Mouse (Mus musculus) mesoderm, embryonic 11.5 days (tissue): Measurements from ENCODE around the gene Actr5.

ENCODE experiments used
- DNase-seq: peaks from one replicate; pipeline ENCODE4 v3.0.0-alpha.2; 2012; ENCODE audit warnings: low read depth, low spot score

The Actr5 gene

DNA sequence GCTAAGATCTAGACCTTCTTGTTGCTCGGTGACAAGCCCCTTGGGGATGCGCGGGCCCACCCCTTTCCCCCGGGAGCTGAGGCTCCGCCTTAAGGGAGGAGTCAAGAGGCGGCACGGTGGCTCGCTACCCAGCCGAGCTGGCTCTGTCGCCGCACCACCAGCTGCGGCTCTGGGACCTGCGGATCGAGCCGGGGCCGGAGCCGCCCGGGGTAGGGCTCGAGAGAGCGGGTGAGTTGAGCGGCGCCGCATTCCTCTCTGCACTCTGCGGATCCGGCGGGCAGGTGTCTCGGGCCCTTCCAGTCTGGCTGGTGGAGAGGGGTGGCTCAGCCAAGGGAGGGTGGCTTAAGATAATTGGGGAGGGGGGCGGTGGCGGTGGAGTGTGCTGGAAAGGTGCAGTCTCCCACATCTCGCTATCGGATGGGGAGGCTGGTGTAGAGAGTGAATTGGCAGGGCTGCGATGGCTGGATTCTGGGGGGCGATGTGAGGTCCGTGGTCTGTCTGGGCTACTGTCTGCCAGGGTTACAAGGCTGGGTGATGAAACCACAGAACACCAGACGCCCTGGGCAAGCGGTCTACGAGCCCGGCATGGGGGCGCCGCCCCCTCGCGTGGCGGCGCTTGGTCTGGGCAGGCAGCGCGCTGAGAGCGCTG, 42.5 kb downstream of the Actr5 start:
- DNase-seq, result peak; percentile 70

DNA sequence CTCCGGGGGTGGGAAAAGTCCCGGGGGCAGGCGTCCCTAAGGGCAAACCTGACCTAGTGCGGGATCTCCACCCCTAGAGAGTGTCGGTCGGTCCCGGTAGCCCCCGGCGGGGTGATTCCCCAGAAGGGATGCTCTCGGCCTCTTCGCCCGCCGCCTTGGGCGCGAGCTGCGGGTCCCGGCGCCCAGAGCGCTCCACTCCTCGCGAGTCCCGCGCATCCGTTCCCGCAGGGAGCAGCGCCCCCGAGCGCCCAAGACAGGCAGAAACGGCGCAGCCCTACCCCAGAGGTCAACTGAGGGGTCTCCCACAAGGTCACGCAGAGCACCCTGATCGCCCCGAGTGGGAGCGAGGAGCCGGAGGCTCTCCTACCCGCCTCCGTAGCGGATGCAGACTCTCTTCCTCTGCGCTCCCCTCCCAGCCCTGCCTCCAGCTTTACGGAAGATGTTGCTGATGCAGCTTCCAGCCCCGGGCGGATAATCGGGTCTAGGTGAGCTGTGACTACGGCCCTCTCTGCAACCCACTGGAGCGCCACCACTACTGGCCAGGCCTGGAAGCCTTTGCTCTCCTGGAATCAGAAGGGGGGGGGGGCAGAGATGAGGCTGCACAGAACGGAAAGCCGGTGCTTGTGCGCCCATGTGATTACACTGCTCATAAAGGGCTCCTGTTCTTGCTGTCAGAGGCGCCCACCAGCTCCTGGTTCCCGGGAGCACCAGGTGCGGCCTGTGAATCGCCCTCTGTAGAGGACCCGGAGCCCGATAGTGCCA, 43.2 kb downstream of the Actr5 start:
- DNase-seq, result peak; percentile 47

DNA sequence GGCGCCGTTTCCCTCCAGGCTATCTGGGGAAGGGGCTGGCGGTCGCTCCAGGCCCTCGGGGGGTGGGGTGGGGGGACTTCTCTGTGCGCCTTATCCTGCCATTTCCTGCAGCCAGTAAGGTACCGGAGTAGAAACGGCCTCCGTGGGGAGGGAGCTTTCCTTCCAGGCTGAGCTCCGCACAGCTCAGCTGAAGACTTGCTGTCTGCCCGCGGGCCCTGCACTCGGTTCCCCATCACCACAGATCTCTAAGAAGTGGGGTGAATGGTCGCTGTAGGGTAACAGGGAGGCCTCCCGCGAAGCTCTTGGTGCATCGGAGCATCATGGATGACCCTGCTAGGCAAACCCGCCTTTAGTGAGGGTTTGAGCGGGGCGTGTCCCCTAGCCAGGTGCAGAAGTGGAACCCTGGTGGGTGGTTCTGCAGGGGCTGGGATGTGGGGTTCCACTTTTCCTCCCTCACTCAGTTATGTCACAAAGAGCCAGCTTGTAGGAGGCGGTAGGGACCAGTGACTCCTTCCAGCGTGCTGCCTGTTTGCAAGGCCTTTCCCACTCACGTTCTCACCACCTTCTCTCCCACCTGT, 43.8 kb downstream of the Actr5 start:
- DNase-seq, result no peak

DNA sequence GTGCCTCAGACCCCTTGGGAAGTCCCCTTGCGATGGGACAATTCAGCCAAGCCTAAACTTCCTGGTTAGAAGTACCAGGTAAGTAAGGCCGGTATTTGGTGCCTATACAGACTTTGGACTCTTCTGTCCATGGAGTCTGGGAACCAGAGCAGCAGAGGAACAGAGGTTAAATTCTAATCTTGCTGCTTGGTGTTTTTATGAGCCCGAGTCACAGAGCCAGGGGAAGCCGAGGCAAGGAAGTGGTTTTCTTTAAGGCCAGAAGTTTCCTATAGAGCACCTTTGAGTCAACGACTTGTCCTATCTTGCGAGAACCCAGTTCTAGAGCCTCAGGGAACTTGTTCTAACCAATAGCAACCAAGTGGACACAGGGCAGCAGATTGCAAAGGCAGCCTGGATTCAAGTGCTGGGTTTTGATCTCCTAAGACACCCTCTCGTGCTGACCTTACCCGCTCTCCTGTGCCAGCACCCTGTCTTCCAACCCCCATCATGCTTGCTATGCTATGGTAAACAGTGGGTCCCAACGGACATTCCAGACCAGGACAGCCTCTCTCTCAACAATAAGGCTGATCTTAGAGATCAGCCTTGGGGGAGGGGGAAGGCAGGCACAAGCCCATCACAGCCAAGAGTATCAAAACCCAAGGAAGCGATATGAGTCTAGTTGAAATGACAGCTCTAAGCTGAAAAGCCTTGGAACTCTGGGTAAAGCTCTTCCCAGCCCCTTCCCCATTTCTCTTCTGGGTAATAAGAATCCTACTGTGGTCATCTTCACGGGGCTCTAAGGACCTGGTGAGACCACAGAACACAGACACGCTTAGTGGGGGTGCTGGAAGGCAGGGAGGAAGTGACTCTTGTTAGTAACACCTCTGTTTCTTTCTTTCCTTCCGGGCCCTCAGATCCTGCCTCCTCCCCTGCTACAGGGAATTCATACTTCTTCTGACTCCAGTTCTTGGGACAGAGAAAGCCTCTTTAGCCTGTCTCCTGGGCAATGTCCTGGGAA, 44.8 kb downstream of the Actr5 start:
- DNase-seq, result no peak

DNA sequence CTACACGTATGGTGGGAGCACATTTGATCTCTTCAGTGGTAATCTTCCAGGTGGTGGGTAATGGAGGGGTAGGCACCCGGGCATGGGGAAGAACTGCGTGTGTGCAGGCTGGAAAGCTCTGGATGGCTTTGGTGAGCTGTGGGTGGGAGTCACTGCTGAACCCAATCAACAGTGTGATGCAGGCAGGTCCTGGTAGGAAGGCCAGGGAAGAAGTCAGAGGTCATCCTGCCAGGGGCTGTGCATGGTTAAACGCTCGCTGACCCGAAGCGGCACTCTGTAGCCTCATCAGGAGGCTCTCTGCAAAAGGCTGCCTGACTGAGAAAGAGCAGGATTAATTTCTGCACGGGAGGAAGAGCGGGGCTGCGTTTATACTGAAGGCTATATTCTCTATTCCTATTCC, 45.9 kb downstream of the Actr5 start:
- DNase-seq, result no peak

DNA sequence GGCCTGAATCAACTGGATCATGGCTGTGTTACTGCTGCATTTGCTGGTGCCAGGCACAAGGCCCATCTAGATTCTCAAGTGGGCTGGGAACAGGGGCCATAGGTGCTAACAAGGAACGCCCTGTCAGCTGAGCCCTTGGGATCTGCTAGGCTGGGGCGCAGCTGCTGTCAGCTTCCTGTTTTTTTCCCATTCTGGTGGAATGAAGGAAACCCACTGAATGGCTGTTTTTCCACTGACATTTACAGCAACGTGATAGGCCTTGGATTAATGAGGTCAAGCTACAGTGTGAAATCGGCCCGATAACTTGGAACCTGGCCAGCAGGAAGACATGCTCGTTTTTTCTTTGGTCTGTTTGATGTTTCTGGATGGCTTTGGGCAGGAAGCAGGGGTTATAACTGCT, 48.1 kb downstream of the Actr5 start:
- DNase-seq, result peak; percentile 67

DNA sequence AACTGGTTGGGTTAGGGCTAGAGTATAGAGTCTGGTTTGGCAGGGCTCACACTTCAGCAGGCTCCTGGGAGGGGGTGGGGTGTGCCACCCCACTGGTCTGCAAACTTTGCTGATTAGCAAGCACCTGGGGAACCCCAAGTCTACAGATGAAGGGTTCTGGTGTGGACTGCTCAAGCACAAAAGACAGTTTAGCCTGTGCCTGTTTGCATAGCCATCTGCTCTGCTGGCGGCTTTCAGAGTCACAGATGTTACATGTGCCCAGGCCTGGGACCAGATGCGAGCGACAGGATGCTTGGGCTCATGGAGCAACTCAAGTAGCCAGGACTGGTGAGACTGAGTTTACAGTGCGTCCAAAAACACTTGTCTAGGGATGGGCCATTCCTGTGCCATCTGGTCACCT, 48.8 kb downstream of the Actr5 start:
- no peak for DNase-seq

DNA sequence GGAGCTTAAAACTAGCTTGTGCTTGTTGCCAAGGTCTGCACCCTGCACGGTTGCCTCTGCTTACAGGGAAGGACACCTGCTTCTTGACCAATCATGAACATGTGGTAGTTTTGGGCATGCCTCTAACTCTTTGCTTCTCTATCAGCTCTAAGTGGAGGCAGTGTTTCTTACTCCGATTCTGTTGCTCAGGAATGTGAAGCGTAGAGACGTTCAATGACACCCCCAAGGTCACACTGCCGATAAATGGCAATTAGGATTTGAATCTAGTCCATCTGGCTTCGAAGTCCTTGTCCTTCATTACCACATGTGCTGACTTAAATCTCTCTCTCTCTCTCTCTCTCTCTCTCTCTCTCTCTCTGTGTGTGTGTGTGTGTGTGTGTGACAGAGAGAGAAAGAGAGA, 49.4 kb downstream of the Actr5 start:
- DNase-seq, result no peak

DNA sequence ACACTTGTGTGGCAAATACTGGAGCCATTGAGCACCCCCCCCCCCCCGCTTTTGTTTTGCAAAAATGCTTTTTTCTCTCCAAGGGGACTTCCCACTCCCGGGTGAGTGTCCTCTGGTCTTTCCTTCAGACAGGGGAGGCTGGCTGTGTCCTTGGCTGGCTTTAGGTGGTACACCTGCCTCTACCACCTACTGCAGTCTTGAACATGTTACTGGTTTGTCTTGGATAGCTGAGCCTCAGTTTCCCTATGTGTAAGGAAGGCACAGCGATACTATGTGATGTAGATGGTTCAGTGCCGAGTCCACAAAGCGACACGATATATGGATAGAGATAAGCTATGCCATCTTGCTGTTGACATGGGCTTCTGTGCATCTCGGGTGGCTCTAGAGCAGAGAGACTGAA, 50.1 kb downstream of the Actr5 start:
- DNase-seq, result no peak

DNA sequence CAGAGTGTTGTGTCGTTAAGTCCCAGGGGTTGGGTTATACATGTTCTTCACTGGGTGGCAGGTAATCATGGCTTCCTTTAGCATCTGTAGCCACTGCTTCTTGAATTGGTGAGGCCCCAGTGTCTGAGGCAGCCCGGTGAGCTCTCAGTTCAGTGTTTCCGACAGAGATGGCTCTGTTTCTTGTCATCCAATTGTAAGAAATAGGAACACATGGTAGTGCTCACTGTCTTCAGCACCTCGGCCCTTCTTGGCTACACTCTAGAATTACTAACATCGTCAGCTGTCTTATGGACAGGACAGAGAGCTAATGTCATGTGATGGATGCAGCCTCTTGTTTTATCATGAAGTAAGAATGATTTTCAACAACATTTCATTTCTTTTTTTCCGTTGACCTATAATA, 50.5 kb downstream of the Actr5 start:
- no peak for DNase-seq

DNA sequence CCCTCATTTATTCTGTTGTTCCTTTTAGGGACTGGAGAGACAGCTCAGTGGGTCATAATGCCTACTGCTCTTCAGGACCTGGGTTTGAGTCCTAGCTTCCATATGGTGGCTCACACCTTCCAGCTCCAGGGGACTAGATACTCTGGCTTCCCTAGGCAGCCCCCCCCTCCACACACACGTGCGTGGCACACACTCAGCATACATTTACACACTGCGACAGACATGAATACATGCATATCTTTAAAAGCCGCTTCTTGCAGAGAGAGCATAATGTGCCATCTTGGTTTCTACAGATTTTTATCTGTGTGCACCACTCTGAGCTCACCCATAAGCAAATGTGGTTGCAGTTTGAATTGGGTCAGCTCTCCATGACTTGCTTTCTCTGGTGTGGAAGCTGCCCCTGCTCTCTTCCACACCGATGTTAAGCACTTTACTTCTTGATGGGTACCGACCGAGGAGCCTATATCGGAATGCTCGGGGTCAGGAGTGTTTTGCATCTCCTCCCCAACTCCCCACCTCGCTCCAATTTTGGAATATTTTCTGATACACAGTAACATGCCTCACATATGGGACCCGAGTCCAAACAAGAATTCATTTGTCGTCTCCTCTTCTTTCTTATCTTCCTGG, 51.3 kb downstream of the Actr5 start:
- no peak for DNase-seq

DNA sequence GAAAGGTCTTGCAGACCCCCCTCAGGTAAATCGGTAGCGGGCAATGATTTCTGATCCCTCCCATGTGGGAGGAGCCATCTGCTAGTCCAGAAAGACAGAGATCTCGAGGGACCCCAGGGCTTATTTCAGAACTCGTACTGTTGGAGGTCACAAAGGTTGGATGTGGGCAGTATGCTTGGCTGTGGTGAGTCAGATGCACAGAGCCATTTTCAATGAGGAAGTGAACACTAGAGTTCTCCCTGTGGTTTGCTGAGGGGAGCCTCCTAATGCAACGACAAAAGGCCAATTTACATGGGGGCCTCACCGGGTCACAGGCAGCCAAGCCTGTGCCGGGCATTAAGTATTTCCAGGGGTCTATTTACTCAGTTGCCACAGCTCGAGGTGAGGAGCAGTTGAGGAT, 53.3 kb downstream of the Actr5 start:
- no peak for DNase-seq

DNA sequence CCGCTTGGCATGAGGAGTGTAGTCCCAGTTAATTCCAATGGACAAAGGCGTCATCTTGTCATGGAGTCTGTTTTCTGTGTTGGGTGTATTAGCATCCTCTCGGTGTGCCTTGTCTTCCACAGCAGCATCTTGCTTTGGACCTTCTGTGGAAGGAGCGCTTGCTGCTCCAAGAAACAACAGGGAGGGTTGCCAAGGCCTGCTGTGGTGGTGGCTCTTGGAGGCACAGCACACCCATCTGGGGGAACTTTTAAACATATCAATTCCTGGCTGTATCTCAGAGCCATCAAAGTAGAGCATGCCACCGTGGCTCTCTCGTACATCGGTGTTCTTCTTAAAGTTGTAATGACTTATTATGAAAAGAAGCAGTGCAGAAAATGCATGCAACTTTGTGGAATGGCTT, 54.4 kb downstream of the Actr5 start:
- no peak for DNase-seq

DNA sequence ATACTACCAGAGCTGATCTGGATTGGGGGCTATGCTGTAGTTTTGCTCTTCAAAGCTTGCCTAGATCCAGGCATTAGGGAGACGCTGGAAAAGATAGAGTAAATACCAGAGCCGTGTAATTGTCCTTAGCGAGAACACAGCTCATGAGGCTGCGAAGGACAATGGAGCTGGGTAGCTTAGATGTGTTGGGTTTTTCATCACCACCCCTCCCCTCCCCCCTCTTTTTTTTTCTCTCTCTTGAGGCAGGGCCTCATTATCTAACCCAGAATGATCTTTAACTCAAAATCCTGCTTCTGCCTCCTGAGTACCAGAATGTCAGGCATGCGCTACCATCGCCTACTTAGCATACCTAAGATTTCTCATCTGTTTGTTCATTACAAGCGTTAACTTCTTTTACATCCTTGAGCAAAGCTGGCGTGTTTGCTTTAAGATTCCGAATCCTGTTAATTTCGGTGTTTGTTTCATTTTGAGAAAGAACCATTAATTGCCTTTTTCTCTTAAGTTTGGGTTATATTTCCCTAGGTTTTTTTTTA, 55.7 kb downstream of the Actr5 start:
- DNase-seq, result no peak

DNA sequence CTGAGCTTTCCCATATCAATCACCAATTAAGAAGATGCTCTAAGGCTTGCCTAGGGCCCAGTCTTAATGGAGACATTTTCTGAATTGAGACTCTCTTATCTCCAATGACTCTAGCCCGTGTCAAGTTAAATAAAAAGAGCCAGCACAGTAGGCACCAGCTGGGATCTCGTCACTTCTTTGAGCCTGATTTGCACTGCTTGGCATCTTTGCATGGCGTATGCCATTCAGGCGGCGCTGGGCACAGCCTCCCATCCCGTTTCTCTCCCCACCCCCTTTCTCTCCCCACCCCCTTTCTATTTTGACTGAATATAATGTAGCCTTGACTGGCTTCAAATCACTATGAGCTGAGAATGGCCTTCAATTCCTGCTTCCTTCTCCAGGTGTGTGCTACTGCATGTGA, 57.0 kb downstream of the Actr5 start:
- DNase-seq, result no peak

DNA sequence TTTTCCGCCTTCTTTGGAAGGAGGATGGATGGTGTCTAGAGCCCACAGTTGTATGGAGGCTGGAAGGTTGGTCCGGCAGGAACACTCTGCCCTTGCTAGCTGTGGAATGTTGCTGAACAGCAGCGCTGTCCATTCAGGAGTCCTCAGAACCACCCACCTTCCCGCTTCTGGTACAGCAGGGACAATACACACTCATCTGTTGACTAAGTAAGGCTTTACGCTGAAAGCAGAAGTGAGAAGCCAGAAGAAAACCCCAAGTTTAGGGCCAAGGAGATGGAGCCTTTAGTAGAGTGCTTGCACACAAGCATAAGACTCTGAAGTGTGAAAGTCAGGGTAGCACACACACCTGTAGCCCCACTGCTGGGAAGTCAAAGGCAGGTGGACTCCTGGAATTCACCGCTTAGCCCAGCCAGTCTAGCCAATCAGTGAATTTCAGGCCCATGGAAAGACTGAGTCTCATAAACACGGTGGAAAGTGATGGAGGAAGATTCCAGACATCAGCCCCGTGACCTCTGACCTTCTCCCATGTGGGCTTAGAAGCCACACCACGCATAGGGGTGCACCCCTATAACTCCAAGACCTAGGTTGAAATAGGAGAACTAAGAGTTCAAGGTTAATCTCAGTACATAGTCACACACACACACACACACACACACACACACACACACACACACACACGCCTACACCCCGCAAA, 57.8 kb downstream of the Actr5 start:
- DNase-seq, result no peak

DNA sequence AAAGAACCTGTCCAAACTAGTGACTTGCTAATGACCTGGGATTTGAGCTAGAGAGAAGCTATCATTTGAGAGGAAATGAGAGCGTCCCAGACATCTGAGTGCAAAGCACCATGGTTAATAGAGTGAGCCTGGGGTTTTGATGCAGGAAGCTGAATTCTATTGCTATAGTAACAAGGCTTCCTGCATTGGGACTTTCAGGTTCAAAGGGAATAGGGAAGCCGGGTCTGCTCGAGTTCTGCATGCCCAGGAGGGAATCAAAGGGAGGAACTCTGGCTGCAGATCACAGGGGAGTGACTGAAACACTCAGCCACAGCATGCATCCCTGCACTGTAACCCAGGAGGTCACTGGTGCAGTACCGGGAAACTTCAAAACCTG, 58.3 kb downstream of the Actr5 start:
- no peak for DNase-seq

DNA sequence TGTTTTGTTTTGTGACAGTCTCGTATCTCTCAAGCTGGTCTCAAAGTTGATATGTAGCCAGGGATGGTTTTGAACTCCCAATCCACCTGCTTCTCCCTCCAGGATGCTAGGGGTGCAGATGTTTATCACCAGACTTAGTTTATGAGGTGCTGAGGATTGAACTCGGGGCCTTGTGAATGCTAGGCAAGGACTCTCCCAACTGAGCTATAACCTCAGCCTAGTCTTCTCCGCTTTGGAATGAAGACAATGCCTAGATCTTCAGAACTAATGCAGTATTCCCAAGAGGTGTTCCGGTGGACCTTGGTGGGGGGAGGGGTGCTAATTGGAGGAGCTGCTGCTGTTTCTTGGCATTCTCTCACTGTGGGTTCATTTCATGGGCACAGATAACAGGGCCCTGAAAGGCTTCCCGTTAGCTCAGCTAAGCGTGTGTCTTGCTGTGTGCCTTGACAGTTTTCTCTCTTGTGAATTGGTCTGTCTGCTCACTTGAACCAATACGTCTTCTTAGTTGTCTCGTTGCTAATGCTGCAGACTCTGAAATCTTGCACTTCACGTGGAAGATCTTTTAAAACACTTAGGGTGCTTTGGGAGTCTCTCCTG, 59.7 kb downstream of the Actr5 start:
- no peak for DNase-seq

DNA sequence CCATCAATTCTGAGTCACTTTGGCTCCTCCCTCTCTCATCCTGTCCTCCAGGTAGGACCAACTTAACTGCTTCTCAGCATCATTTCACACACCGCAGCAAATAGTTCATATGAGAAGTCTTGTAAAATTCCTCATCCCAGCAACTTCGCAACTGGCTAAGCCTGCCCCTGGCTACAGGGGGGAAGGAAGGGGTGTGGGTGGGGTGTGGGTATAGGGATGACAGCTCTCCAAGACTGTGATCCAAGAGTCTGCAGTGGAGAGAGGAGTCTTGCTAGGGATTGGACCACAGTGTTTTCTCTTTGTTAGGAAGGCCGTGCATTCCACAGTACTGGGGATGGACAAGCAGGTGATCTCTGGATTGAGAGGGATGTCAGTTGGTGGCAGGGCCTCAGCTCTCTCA, 60.2 kb downstream of the Actr5 start:
- no peak for DNase-seq

DNA sequence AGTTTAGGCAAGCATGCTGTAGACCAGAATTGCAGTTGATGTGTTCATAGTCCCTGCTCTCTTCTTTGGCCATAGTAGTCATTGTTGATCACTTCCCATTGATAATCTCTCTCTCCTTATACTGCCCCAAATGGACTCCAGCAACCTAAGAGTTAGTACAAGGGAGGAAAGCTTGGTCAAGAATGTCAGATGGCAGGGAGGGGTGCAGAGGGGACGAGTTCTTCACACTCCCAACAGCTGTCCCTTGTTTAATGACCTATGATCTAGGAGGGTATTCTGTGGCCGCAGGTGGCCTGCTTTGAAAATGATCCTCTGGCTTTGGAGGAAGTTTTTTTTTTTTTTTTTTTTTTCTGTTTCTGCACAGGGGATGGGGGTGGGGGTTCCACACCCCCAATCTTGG, 61.7 kb downstream of the Actr5 start:
- no peak for DNase-seq
